Mouse (Mus musculus) embryonic facial prominence, embryonic 11.5 days (tissue): ENCODE data around the gene Comt. TPM values are rescaled to one million over a fixed set of nuclear protein-coding genes. Genes with fewer than 3 reads are reported as not detected.

ENCODE experiments used
- ATAC-seq: fragments of 200-750 bp; cut with Nextera tagmentation; replicated peaks from 2 replicates; pipeline ENCODE4 v1.8.0; 2017; ENCODE audit warnings: low read depth; ENCODE audit not compliant: insufficient number of reproducible peaks, low FRiP score, low TSS enrichment
- DNase-seq: peaks from one replicate; pipeline ENCODE4 v3.0.0-alpha.2; 2015; ENCODE audit warnings: low spot score
- H3K27ac ChIP-seq: fragments of 300-500 bp; sonication (generic); replicated peaks from 2 replicates; pipeline ENCODE4 v1.5.1; 2014; ENCODE audit warnings: mild to moderate bottlenecking, low read depth, low read length, control low read depth
- H3K27me3 ChIP-seq: fragments of 300-500 bp; sonication (generic); 2 replicates; pipeline ENCODE4 v1.6.1; 2014; ENCODE audit warnings: mild to moderate bottlenecking, low read length, moderate library complexity, mixed read lengths; ENCODE audit not compliant: control insufficient read depth, insufficient read depth
- H3K36me3 ChIP-seq: fragments of 300-500 bp; sonication (generic); replicated peaks from 2 replicates; pipeline ENCODE4 v1.6.1; 2014; ENCODE audit warnings: low read depth, mild to moderate bottlenecking, low read length, moderate library complexity, mixed read lengths; ENCODE audit not compliant: control insufficient read depth, insufficient read depth
- H3K4me1 ChIP-seq: fragments of 300-500 bp; sonication (generic); 2 replicates; pipeline ENCODE4 v1.6.1; 2014; ENCODE audit warnings: low read length, mixed read lengths; ENCODE audit not compliant: control insufficient read depth, insufficient read depth
- H3K4me2 ChIP-seq: fragments of 300-500 bp; sonication (generic); 2 replicates; pipeline ENCODE4 v1.6.1; 2014; ENCODE audit warnings: low read depth, mild to moderate bottlenecking, control low read depth, low read length, moderate library complexity
- H3K4me3 ChIP-seq: fragments of 300-500 bp; sonication (generic); 2 replicates; pipeline ENCODE4 v1.5.1; 2014; ENCODE audit warnings: low read depth, low read length, control low read depth
- H3K9ac ChIP-seq: fragments of 300-500 bp; sonication (generic); replicated peaks from 2 replicates; pipeline ENCODE4 v1.6.1; 2014; ENCODE audit warnings: mild to moderate bottlenecking, control low read depth, low read length
- H3K9me3 ChIP-seq: fragments of 300-500 bp; sonication (generic); replicated peaks from 2 replicates; pipeline ENCODE4 v1.6.1; 2016; ENCODE audit warnings: mild to moderate bottlenecking, low read length, inconsistent platforms, mixed read lengths; ENCODE audit not compliant: control insufficient read depth
- WGBS: fragments of 180-500 bp; shearing (Covaris S2); extraction: QIAGEN DNeasy Blood & Tissue Kit; methylation state at CpG from one replicate; pipeline ENCODE4 v1.1.7; 2014; 5-methylcytosine and 5-hydroxymethylcytosine counted together
- polyA plus RNA-seq: library from polyadenylated mRNA; unstranded; fragments of >200 nt; fragmentation: Nextera tagmentation; extraction: Ambion mirVana; gene quantifications from 2 replicates; pipeline ENCODE4 v1.2.1, GENCODE M21; 2014

Gene Comt
- polyA plus RNA-seq, 1 experiment from 2014 or later: 47.4 TPM

DNA sequence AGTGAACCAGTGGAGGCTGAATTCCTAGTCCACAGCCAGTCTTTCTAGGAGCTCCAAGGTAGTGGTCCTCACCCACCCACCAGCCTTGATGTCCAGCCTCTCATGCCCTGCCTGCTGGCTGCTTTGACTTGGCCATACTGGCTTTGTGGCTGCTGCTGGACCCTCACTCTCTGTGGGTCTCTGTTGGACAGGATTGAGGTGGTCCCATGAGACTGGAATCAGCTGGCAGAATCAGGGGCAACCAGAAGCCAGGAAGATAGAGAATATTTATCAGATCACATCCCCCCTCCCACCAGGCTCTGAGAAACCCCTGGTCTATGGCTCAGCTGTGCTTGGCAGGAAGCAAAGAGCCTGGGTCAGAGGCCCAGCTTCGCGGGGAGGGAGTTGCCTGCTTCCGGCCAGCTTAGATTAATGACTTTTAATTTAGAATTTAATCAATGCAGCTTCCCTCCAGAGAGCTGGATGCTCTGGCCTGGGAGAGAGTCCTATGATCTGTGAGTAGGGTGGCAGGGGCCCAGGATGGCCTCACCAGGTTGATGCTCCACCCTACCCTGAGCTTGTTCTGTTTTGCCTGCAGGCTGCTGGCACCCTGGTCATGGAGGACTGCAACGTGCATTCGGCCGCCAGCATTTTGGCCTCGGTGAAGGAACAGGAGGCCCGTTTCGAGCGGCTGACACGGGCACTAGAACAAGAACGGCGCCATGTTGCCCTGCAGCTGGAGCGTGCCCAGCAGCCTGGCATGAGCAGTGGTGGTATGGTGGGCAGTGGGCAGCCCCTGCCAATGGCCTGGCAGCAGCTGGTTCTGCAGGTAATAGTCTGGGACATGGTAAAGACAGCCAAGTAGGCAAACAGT is 37.8 kb downstream of the Comt start:
- Histone ChIP-seq H3K4me1 (peaks cover 2% of the 10 kb centered on the region), H3K9ac (no peak overlapping the region), H3K27ac (no peak overlapping the region), H3K27me3 (no peaks in the 10 kb centered on the region), H3K36me3 (no peaks in the 10 kb centered on the region), H3K4me3 (no peak overlapping the region), H3K9me3 (no peaks in the 10 kb centered on the region), H3K4me2 (no peak overlapping the region)
- ATAC-seq (no peak), DNase-seq (no peak)
- WGBS: 84% methylated on average over 14 of the region's 14 CpGs

DNA sequence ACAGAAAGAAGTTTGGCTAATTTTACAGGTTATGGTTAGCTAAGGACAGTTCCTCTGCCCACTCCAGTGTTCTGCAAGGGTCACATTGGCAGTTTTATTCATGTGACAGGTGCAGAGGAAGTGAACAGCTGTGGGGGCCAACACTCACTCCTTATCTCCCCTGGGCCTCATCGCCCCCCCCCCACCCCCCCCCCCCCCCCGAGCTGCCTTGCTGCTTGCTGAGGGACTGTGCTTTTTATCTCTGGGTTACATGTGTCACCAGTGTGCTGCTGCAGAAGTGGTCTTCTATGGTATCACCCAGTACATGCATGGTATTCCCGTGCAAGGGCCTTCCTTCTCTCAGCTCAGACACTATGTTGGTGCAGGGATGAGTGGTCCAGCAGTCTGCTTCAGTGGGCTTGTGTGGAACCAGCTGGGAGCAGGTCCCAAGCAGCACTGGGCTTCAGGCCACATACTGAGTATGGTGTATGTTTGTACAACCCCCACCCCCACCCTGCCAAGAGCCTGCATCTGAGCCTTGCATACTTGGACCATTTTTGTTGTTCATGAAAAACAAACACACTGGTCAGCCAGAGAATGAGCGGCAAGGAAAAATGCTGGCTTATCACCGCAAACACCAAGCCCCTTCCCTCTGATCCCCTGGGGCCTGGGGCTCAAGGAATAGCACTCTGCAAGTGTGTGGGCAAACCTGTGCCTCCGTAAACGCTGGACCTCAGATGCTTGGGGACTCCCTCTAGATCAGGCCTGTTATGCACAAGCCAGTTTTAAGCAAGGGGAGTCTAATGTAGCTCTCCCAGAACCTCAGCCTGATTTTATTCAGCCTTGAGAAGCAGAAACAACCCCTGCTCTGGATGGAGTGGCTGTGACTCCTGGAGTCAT is 38.7 kb downstream of the Comt start:
- 42% methylated on average over 7 of the region's 7 CpGs for WGBS
- no peaks in the 10 kb centered on the region for H3K27me3 ChIP-seq
- no peaks in the 10 kb centered on the region for H3K36me3 ChIP-seq
- H3K4me1 ChIP-seq: no peaks in the 10 kb centered on the region; the same call in none of the 2 replicates
- no peaks in the 10 kb centered on the region for H3K9me3 ChIP-seq
- no peak overlapping the region for H3K4me2 ChIP-seq
- H3K9ac ChIP-seq: no peak overlapping the region
- H3K4me3 ChIP-seq: no peak overlapping the region
- no peak for DNase-seq
- no peak for ATAC-seq
- H3K27ac ChIP-seq: no peak overlapping the region

GRCm38 (mm10) chr16:18386972-18387371 is 39.7 kb downstream of the Comt start:
- Histone ChIP-seq H3K4me1 (no peaks in the 10 kb centered on the region; the same call in none of the 2 replicates), H3K36me3 (no peaks in the 10 kb centered on the region), H3K9me3 (no peaks in the 10 kb centered on the region), H3K9ac (no peak overlapping the region), H3K4me2 (no peak overlapping the region), H3K27me3 (no peaks in the 10 kb centered on the region), H3K4me3 (no peak overlapping the region), H3K27ac (no peak overlapping the region)
- ATAC-seq (no peak), DNase-seq (no peak)
- WGBS: 66% methylated on average over 3 of the region's 3 CpGs

GRCm38 (mm10) chr16:18386451-18386850 is 40.2 kb downstream of the Comt start:
- H3K27ac ChIP-seq: no peak overlapping the region
- no peak for ATAC-seq

DNA sequence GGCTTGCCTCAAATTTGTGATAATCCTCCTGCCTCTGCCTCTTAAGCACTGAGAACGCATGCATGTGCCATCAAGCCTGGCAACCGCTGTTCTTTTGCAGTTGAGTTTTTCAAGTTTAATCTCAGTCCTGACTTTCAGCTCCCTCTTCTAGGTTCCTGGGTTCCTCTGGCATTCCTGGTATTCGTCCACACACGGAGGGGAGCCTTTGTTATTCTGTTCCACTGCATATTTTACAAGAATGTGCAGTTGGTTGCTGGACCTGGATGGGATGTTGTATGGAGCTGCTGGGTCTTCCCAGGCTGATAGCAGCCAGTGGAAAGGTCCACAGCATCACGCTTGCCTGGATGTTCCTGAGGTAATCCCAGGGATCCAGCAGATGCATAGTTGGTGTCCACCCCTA is 41.2 kb downstream of the Comt start:
- Histone ChIP-seq H3K4me1 (no peaks in the 10 kb centered on the region; the same call in none of the 2 replicates), H3K9ac (no peak overlapping the region), H3K4me2 (no peak overlapping the region), H3K27ac (no peak overlapping the region), H3K36me3 (no peaks in the 10 kb centered on the region), H3K4me3 (no peak overlapping the region), H3K27me3 (no peaks in the 10 kb centered on the region), H3K9me3 (no peaks in the 10 kb centered on the region)
- no peak for DNase-seq
- whole genome bisulfite sequencing: 70% methylated on average over 5 of the region's 5 CpGs
- ATAC-seq: no peak

More at GRCm38 (mm10) chr16:18386451-18386850, 40.2 kb downstream of the Comt start:
- H3K4me2 ChIP-seq: no peak overlapping the region
- no peak for DNase-seq
- H3K9ac ChIP-seq: no peak overlapping the region
- no peaks in the 10 kb centered on the region for H3K9me3 ChIP-seq
- H3K36me3 ChIP-seq: no peaks in the 10 kb centered on the region
- H3K27me3 ChIP-seq: no peaks in the 10 kb centered on the region
- no peak overlapping the region for H3K4me3 ChIP-seq
- WGBS: 79% methylated on average over 7 of the region's 7 CpGs
- no peaks in the 10 kb centered on the region; the same call in none of the 2 replicates for H3K4me1 ChIP-seq

DNA sequence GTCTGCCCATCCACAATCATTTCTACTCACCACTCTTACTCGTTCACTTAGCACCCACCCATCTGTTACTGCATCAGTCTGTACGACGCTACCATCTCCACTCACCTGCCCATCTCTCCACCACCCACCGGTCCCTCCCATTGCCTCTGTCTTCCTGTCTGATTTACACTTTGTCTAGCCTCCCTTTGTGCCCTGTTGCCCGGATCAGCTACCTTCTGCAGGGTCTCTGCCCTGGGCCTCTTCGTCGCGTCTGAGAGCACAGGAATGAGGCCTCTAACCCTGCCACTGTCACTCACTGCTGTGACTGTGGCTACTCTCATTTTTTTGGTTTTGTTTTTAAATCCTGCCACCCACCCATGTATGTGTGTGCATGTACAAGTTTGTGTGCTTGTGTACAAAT is 42.0 kb downstream of the Comt start:
- Histone ChIP-seq H3K9ac (no peak overlapping the region), H3K27me3 (no peaks in the 10 kb centered on the region), H3K27ac (no peak overlapping the region), H3K4me1 (no peaks in the 10 kb centered on the region; the same call in none of the 2 replicates), H3K9me3 (no peaks in the 10 kb centered on the region), H3K36me3 (no peaks in the 10 kb centered on the region), H3K4me3 (no peak overlapping the region), H3K4me2 (no peak overlapping the region)
- no peak for DNase-seq
- no peak for ATAC-seq
- WGBS: 64% methylated on average over 8 of the region's 8 CpGs

DNA sequence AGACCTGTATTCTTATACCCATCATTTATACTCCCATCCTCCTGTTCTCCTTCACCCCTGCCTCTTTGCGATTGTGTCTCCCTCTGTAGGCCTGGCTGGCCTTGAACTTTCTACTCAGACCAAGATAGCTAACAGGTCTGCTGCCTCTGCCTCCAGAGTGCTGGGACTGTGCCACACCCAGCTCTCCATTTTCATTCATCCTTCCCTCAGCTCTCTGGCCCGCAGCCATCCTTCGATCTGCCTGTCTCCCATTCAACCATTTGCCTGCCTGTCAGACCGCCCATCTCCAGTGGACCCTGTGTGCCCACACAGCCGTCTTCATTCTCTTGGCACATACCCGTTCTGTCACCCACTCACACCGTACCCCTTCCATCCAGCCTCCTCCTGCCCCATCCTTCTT is 42.4 kb downstream of the Comt start:
- H3K36me3 ChIP-seq: no peaks in the 10 kb centered on the region
- no peak overlapping the region for H3K4me3 ChIP-seq
- H3K27me3 ChIP-seq: no peaks in the 10 kb centered on the region
- ATAC-seq (no peak), DNase-seq (no peak)
- no peak overlapping the region for H3K4me2 ChIP-seq
- H3K27ac ChIP-seq: no peak overlapping the region
- no peaks in the 10 kb centered on the region for H3K9me3 ChIP-seq
- H3K9ac ChIP-seq: peak overlapping the region; percentile 34; the same call in 1 of the 2 replicates
- WGBS: 67% methylated on average over 7 of the region's 7 CpGs
- no peaks in the 10 kb centered on the region; the same call in none of the 2 replicates for H3K4me1 ChIP-seq
